Mouse (Mus musculus) olfactory bulb, adult 2 months (tissue): ENCODE results near the gene Rexo2. TPM values are rescaled to one million over a fixed set of nuclear protein-coding genes. Genes with fewer than 3 reads are reported as not detected.
"Not testable (repeated sequence)": the region's sequence is repeated elsewhere in the genome, so short reads cannot be mapped to it uniquely, and the experiment has no call there.

ENCODE experiments used
- H3K27ac ChIP-seq: fragments of 200-500 bp; 2 replicates; pipeline ENCODE4 v1.5.1; 2012; ENCODE audit warnings: low read depth, low read length; ENCODE audit not compliant: insufficient read depth
- H3K4me1 ChIP-seq: fragments of 200-500 bp; 2 replicates; pipeline ENCODE4 v1.6.1; 2012; ENCODE audit warnings: low read length; ENCODE audit not compliant: control insufficient read depth, insufficient read depth
- H3K4me3 ChIP-seq: fragments of 200-500 bp; 2 replicates; pipeline ENCODE4 v1.5.1; 2012; ENCODE audit warnings: mild to moderate bottlenecking, low read depth, low read length, moderate library complexity; ENCODE audit not compliant: insufficient read depth
- CTCF ChIP-seq: fragments of 200-500 bp; IDR thresholded peaks from 2 replicates; pipeline ENCODE4 v1.5.1; 2012; ENCODE audit warnings: low read depth, mild to moderate bottlenecking, low read length, moderate library complexity; ENCODE audit not compliant: insufficient read depth
- POLR2A ChIP-seq: fragments of 200-500 bp; IDR thresholded peaks from 2 replicates; pipeline ENCODE4 v1.6.1; 2012; ENCODE audit warnings: mild to moderate bottlenecking, low read depth, low read length, moderate library complexity; ENCODE audit not compliant: insufficient read depth
- WGBS: fragments of 180-500 bp; shearing (Covaris S2); methylation state at CpG from one replicate; pipeline ENCODE4 v1.1.7; 2018; 5-methylcytosine and 5-hydroxymethylcytosine counted together
- polyA plus RNA-seq: library from polyadenylated mRNA; stranded (reverse); fragments of >200 nt; gene quantifications from 2 replicates; pipeline ENCODE4 v1.2.4, GENCODE M21; 2012; ENCODE audit warnings: low replicate concordance; ENCODE audit not compliant: missing spikeins, insufficient read depth, insufficient read length

The Rexo2 gene
- polyA plus RNA-seq, 1 experiment = not detected

- Histone ChIP-seq H3K4me1 (no peaks in the 10 kb centered on the region), H3K27ac (no peak overlapping the region), H3K4me3 (no peak overlapping the region)
- TF ChIP-seq CTCF (no peak), POLR2A (no peak)
- 97% methylated on average over 9 of the region's 9 CpGs for WGBS
These were observed 6.1 kb downstream of the Rexo2 start for GRCm38 (mm10) chr9:48474367-48474766.

GRCm38 (mm10) chr9:48473131-48473530 is 7.3 kb downstream of the Rexo2 start:
- Histone ChIP-seq H3K4me1 (no peaks in the 10 kb centered on the region), H3K27ac (no peak overlapping the region), H3K4me3 (no peak overlapping the region)
- 88% methylated on average over 12 of the region's 12 CpGs for WGBS
- TF ChIP-seq POLR2A (no peak), CTCF (no peak)

- Histone ChIP-seq H3K4me1 (no peaks in the 10 kb centered on the region), H3K27ac (no peak overlapping the region), H3K4me3 (no peak overlapping the region)
- 70% methylated on average over 15 of the region's 15 CpGs for WGBS
- no peak for TF ChIP-seq POLR2A
- no peak for TF ChIP-seq CTCF
These were observed 7.9 kb downstream of the Rexo2 start for GRCm38 (mm10) chr9:48472441-48473025.

- H3K27ac ChIP-seq, H3K4me1 ChIP-seq, H3K4me3 ChIP-seq: not testable (repeated sequence)
- 99% methylated on average over 5 of the region's 5 CpGs for WGBS
These were observed 13.0 kb downstream of the Rexo2 start for GRCm38 (mm10) chr9:48467471-48467870.

GRCm38 (mm10) chr9:48466804-48467203 is 13.6 kb downstream of the Rexo2 start:
- TF ChIP-seq POLR2A (no peak), CTCF (no peak)
- 65% methylated on average over 3 of the region's 3 CpGs for WGBS

GRCm38 (mm10) chr9:48465671-48466070 is 14.8 kb downstream of the Rexo2 start:
- no peaks in the 10 kb centered on the region for H3K4me1 ChIP-seq
- H3K27ac ChIP-seq = no peak overlapping the region
- no peak overlapping the region for H3K4me3 ChIP-seq
- TF ChIP-seq CTCF (no peak), POLR2A (no peak)
- WGBS = 98% methylated on average over 3 of the region's 3 CpGs

More at GRCm38 (mm10) chr9:48466804-48467203, 13.6 kb downstream of the Rexo2 start:
- no peaks in the 10 kb centered on the region for H3K4me1 ChIP-seq
- no peak overlapping the region for H3K27ac ChIP-seq
- H3K4me3 ChIP-seq = no peak overlapping the region

GRCm38 (mm10) chr9:48461545-48461944 is 18.9 kb downstream of the Rexo2 start:
- 70% methylated on average over 3 of the region's 3 CpGs for WGBS
- Histone ChIP-seq H3K4me3 (no peak overlapping the region), H3K4me1 (no peaks in the 10 kb centered on the region), H3K27ac (no peak overlapping the region)
- TF ChIP-seq POLR2A = no peak
- no peak for TF ChIP-seq CTCF

GRCm38 (mm10) chr9:48460720-48461119 is 19.7 kb downstream of the Rexo2 start:
- no peak for TF ChIP-seq CTCF
- TF ChIP-seq POLR2A = no peak
- no peak overlapping the region for H3K4me3 ChIP-seq
- 94% methylated on average over 8 of the region's 8 CpGs for WGBS
- no peak overlapping the region for H3K27ac ChIP-seq
- no peaks in the 10 kb centered on the region for H3K4me1 ChIP-seq

- 92% methylated on average over 5 of the region's 5 CpGs for WGBS
- no peak overlapping the region for H3K4me3 ChIP-seq
- TF ChIP-seq CTCF = no peak
- no peak for TF ChIP-seq POLR2A
- no peaks in the 10 kb centered on the region for H3K4me1 ChIP-seq
- no peak overlapping the region for H3K27ac ChIP-seq
These were observed 21.0 kb downstream of the Rexo2 start for GRCm38 (mm10) chr9:48459391-48459790.

GRCm38 (mm10) chr9:48458879-48459278 is 21.5 kb downstream of the Rexo2 start:
- Histone ChIP-seq H3K27ac (no peak overlapping the region), H3K4me3 (no peak overlapping the region), H3K4me1 (no peaks in the 10 kb centered on the region)
- WGBS = 65% methylated on average over 3 of the region's 3 CpGs
- TF ChIP-seq CTCF = no peak
- TF ChIP-seq POLR2A = no peak
